Mouse (Mus musculus) layer of hippocampus, postnatal 14 days (tissue): ENCODE data around the gene Gm49721. TPM values are rescaled to one million over a fixed set of nuclear protein-coding genes. Genes with fewer than 3 reads are reported as not detected.
A peak's percentile ranks its signal among the peaks of the same experiment; 100 is the strongest.
"Not testable (repeated sequence)": the region's sequence is repeated elsewhere in the genome, so short reads cannot be mapped to it uniquely, and the experiment has no call there.

Experiments used
- DNase-seq, 2 experiments: peaks; one replicate each; pipeline ENCODE4 v3.0.0; 2021 to 2022; ENCODE audit warnings: low spot score in 2 of 2, mixed read lengths in 1 of 2
- total RNA-seq, 2 experiments: library from RNA; stranded (reverse); gene quantifications; 2 replicates each; pipeline ENCODE4 v1.2.3; 2021

Gm49721 gene
- total RNA-seq, 2 experiments from 2014 or later: 0.19 to 0.25 TPM

DNA sequence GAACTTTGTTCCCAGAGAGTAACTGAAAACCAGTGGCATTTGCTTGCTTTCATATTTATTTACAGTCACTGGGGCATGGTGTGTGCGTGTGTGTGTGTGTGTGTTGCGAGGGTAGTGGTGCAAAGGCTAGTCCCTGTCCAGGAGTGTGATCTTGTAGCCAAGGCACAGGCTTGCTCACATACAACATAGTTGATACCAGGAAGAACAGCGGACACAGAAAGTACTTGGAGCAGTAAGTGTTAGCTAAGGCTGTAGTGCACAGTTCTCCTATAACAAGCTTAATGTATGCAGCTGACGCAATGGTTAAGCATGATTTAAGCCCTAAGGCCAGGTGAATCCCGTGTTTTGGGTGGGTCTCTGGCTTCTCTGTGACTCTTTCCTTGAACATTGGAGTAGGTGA lies 676 bp downstream of the Gm49721 start:
- DNase-seq: not testable (repeated sequence)

GRCm38 (mm10) chr17:6980144-6980543 lies 1.4 kb downstream of the Gm49721 start:
- not testable (repeated sequence) for DNase-seq

DNA sequence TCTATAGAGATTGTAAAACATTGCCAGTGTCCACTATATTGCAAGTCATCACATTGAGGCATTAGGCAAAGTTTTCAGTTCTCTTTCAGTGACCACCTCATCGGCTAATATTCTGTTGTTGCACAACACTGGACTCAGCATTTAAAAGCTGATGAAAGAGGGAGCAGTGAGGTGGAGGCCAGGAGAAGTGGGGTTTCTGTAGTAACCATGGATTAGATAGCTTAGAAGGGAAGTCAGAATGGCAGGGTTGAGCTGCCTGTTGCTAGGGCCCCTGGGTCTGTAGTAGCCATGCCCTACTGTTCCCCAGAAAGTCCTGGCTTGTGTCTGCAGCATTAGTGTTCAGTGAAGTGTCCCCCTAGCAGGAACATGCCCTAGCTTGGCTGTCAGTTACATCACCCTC lies 7.4 kb downstream of the Gm49721 start:
- DNase-seq: not testable (repeated sequence)

DNA sequence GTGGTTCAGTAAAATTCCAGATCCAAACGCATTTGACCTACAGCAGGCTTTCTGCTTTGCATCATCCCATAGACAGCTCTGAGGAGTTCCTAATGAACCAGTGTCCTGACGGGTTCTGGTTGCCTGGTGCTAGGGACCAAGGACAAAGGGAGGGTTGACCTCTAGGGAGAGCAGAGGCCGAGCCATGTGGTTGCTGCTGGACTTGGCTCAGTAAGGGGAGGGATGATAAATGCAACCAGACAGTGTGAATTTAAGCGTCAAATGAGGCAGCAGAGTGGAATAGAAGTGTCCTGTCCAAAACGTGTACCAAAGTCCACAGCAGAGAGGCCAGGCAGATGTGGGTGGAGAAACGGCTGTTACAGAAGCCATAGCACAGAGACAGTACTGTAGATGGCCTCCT lies 16.8 kb downstream of the Gm49721 start:
- DNase-seq: not testable (repeated sequence)

GRCm38 (mm10) chr17:6996826-6997225 lies 18.1 kb downstream of the Gm49721 start:
- DNase-seq: not testable (repeated sequence)

DNA sequence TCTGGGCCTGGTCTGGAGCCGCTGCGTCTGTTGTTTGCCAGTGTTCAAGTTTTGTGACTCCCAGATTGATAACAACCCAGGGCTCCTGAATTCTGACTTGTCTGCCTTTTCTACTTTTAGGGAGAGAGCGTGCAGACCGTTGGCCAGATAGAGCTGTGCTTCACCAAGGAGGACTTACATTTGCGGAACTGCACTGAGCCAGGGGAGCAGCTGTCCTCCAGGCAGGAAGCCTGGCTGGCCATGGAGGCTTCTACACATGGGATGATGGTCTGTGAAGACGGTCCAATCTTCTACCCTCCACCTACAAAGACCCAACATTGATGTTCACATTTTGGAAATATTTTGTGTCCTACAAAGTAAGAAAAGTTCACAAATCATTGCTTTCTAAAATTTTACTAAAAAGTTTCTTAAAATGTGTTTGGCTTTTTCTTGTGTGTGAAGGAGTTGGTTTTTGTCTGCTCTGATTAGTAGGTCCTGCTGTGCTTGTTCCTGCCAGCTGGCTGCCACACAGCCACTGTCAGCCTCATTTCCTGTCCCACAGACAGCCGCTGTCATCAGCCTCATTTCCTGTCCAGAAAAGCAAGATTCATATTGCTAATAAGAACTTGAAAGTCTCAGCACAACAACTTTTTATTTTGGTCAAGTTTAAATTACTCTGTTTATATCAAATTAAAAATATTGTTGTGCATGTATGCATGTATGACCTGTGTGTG lies 19.2 kb downstream of the Gm49721 start:
- not testable (repeated sequence) for DNase-seq

GRCm38 (mm10) chr17:7001790-7002585 lies 23.3 kb downstream of the Gm49721 start:
- not testable (repeated sequence) for DNase-seq

DNA sequence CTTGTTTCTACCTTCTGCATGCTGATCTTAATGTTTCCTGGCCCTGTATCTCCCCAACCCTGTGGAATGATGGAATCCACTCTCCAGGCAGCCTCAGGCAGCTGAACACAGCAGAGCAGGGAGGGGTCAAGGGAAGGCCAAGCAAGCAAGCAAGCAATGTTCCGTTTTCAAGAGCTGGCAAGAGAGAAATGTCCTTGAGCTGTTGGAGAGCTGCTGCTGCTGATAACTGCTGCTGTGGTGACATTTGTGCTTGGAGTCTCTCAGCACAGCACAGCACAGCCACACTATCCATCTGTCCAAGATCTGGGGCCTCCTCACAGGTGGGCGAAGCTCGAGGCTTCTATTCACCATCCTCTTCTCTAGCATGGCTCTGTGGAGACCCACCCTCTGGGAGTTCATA lies 24.7 kb downstream of the Gm49721 start:
- DNase-seq: not testable (repeated sequence)

DNA sequence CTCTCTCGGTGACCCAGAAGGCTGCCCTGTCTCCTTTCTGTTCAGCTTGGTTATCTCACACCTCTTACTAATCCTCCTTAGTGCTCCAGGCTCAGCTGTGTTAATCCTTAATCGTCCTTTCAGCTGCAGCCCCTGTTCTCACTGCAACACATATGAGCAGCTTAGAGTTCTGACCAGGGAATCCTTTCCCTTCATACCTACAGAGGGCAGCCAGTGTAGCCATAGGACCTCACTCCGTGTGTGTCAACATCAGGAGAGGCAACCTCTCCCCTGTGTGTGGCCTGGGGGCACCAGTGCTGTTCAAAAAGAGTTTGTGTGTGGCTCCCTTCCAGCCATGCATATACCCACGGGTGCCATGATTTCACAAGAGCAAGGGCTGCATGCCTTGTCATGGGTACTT lies 26.9 kb downstream of the Gm49721 start:
- not testable (repeated sequence) for DNase-seq

DNA sequence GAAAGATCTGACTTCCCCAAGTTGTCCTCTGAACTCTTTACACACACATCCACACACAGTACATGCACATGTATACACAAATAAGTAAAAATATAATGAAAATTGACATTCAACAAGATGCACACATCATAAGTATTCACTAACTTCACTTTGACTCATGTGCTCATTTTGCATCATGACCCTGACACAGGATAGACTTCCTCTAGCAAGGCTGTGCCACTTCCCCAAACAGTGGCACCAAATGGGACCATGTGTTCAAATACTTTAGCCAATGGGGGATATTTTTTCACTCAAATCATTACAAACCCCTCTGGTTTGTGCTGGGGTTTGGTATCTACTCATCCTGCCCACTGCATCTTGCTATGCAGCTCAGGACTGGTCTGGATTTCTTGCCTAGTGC lies 30.2 kb downstream of the Gm49721 start:
- DNase-seq: not testable (repeated sequence)

GRCm38 (mm10) chr17:7009440-7009839 lies 30.7 kb downstream of the Gm49721 start:
- DNase-seq: not testable (repeated sequence)

- not testable (repeated sequence) for DNase-seq
Measured at GRCm38 (mm10) chr17:7009901-7010300, 31.2 kb downstream of the Gm49721 start.

GRCm38 (mm10) chr17:7014190-7014589 lies 35.5 kb downstream of the Gm49721 start:
- DNase-seq: not testable (repeated sequence)

DNA sequence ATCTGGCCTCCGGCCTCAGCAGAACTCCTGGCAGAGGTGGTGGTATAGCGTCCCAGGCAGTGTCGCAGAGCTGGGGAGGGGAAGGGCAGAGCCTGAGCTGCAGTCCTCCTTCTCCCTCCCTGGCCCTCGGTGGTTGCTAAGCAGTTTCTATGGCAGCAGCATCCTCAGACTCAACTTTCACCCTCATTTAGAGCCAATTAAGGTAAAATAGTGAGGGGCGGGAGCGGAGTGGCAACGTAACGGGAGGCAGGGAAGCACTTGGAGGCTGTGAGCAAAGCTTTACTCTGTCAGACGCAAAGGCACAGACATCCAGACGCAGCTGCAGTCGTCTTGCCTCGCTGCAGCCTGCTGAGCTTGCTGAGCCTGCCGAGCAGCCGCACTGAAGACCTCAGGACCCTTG lies 46.6 kb downstream of the Gm49721 start, which contains the start of gene Gm1604a:
Gene Gm1604a, plus strand, starts transcription at position 312 of the 400 bp plus-strand sequence.
- not testable (repeated sequence) for DNase-seq

- DNase-seq: not testable (repeated sequence)
Measured at GRCm38 (mm10) chr17:7025764-7026346, 47.2 kb downstream of the Gm49721 start.

DNA sequence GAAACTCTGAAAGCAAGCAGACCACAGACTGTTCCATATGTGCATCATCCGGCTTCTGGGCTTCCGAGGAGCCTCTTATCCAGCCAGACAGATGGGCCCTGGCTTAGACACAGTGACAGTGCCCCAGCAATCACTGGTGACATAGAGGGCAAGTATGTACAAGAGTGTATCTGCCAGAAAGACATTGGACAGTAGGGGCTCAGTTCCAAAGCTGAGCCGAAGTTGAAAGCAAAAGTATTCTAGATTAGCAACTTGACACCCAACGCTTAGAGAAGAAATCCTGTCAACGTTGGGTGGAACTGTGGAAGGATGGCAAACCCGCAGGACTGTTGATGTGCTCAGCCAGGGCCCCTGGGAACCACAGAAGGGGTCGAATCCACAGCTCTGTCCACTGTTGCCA lies 51.5 kb downstream of the Gm49721 start:
- not testable (repeated sequence) for DNase-seq

DNA sequence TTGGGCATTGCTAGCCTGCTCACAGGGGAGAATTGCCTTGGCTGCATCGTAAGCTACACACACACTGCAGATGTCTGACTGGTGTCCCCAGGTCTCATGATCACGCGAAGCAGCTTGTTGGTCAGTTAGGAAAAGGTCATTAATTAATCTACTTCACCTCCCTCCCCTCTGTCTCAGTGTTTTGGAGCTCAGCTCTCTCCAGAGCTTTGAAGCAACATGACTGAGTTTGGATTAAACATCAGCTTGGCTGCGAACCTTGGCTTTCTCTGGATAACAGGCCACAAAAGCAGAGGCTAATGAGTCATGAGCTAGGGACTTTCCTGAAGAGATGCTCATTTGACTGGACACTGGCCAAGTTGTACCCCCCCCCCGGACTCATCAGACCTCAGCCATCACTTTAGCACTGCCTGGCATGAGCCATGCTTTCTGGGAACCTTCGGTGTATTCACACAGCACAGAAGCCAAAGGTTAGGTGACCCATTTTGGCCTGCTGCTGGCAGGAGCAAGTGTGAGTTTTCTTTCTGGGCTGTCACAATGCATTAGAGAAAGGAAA lies 52.0 kb downstream of the Gm49721 start:
- DNase-seq: not testable (repeated sequence)

GRCm38 (mm10) chr17:7033192-7034166 lies 54.8 kb downstream of the Gm49721 start:
- DNase-seq: not testable (repeated sequence)

DNA sequence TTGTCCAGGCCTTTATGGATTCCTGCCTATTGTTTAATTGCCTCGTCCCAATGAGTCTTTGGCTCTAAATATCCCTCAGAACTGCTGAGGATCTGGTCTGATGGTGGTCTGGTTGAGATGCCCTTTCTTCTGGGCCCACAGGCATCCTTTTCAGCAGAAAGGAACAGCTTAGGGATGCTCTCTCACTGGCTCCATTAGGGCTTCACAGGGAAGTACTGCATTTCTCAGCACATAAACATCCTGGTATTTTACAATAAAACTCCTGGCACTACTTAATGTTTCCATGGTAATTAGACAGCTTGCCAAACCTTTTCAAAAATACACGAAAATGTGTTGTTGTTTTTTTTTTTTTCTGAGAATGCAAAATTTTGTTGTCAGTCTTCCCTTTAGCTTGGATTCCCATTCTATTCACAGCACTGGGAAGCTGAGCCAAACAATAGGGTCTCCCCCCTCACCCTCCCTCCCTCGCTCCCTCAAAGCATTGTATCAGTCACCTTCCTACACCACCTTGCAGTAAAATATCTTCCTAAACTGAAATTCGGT lies 90.4 kb downstream of the Gm49721 start:
- peak in 1 of 2 experiments; percentile 70 for DNase-seq
